Mouse (Mus musculus): ENCODE data around the gene Bckdhb.
"Not testable (repeated sequence)": the region's sequence is repeated elsewhere in the genome, so short reads cannot be mapped to it uniquely, and the experiment has no call there.

Gene Bckdhb

GRCm38 (mm10) chr9:83964376-83964775, 39.4 kb downstream of the Bckdhb start:
- no peak for DNase-seq

GRCm38 (mm10) chr9:83967439-83968050, 42.6 kb downstream of the Bckdhb start:
- no peak for DNase-seq

GRCm38 (mm10) chr9:83969326-83969725, 44.4 kb downstream of the Bckdhb start:
- no peak for DNase-seq

- no peak for DNase-seq
Measured at GRCm38 (mm10) chr9:83973467-83973866, 48.5 kb downstream of the Bckdhb start.

GRCm38 (mm10) chr9:83975811-83976210, 50.9 kb downstream of the Bckdhb start:
- no peak for DNase-seq

- DNase-seq = no peak
Measured at GRCm38 (mm10) chr9:83981234-83981633, 56.3 kb downstream of the Bckdhb start.

- DNase-seq = no peak
Measured at GRCm38 (mm10) chr9:84008961-84009360, 84.0 kb downstream of the Bckdhb start.

- no peak for DNase-seq
Measured at GRCm38 (mm10) chr9:84011146-84011545, 86.2 kb downstream of the Bckdhb start.

- not testable (repeated sequence) for DNase-seq
Measured at GRCm38 (mm10) chr9:84018141-84018540, 93.2 kb downstream of the Bckdhb start.

- DNase-seq = no peak
Measured at GRCm38 (mm10) chr9:84019627-84020026, 94.7 kb downstream of the Bckdhb start.

- DNase-seq = no peak
Measured at GRCm38 (mm10) chr9:84021189-84021588, 96.2 kb downstream of the Bckdhb start.

GRCm38 (mm10) chr9:84028120-84028519, 103.2 kb downstream of the Bckdhb start:
- DNase-seq = no peak

GRCm38 (mm10) chr9:84030691-84031290, 105.8 kb downstream of the Bckdhb start:
- no peak for DNase-seq

- no peak for DNase-seq
Measured at GRCm38 (mm10) chr9:84031406-84031805, 106.5 kb downstream of the Bckdhb start.

- peak; percentile 11 for DNase-seq
Measured at GRCm38 (mm10) chr9:84032669-84033341, 107.9 kb downstream of the Bckdhb start.

GRCm38 (mm10) chr9:84036046-84036445, 111.1 kb downstream of the Bckdhb start:
- DNase-seq = no peak

GRCm38 (mm10) chr9:84037224-84037623, 112.3 kb downstream of the Bckdhb start:
- DNase-seq = no peak

- no peak for DNase-seq
Measured at GRCm38 (mm10) chr9:84038946-84039345, 114.0 kb downstream of the Bckdhb start.

- no peak for DNase-seq
Measured at GRCm38 (mm10) chr9:84040376-84040775, 115.4 kb downstream of the Bckdhb start.

- DNase-seq = no peak
Measured at GRCm38 (mm10) chr9:84041631-84042277, 116.8 kb downstream of the Bckdhb start.

GRCm38 (mm10) chr9:84042539-84042938, 117.6 kb downstream of the Bckdhb start:
- no peak for DNase-seq

GRCm38 (mm10) chr9:84044136-84044535, 119.2 kb downstream of the Bckdhb start:
- no peak for DNase-seq

- DNase-seq = no peak
Measured at GRCm38 (mm10) chr9:84045632-84046031, 120.7 kb downstream of the Bckdhb start.

- DNase-seq = no peak
Measured at GRCm38 (mm10) chr9:84046334-84046733, 121.4 kb downstream of the Bckdhb start.
